Mouse (Mus musculus): ENCODE results near the gene Grk4. TPM values are rescaled to one million over a fixed set of nuclear protein-coding genes. Genes with fewer than 3 reads are reported as not detected.

Grk4 gene
- polyA plus RNA-seq (2012; rRNA removed): 0.41 and 0.48 TPM in 2 replicates

DNA sequence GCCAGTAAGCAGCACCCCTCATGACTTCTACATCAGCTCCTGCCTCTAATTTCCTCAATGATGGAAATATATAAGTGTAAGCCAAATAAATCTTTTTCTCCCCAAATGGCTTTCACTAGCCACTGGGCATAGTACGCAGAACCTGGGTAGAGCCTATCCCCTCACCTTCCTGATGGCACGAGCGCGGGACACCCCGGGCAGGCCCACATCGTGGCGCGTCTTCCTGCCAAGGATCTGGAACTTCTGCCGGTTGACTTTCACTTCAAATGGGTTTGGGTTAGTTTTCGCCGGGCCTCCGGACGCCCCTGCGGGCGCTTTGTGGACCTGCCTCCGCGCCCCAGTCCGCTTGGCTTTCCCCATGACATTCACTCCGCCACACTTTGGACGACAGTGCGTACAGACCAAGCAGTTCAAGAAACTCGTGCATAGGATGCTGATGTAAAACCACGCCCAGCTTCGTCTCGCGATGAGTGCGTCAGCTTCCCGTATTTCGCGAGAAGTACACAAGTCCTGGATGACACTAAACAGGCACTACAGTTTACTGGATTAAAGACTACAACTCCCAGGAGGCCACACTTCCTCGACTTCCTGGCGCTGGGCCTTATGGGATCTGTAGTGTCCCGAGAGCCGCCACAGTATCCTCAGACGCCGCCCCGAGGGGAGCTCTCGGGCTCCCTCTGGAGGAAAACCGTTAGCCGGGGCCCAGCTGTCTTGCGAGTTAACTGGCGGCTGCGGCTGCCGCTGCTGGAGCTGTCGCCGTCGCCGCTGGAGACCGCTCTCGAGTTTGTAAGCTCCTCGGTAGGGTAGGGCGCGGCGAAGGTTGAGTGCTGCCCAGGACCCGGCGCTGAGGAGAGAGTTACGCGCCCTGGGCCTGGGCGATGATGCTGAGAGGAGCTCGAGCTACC is at the start of gene Grk4, which contains the start of gene Nop14:
Grk4 (plus strand) TSS at position 694 of the 905 bp plus-strand sequence.
Nop14 (minus strand) TSS at position 463 of the 905 bp plus-strand sequence.
- peak; percentile 100 for DNase-seq (ENCODE audit: low read depth, low spot score)
- under 1% methylated on average over 60 of the region's 60 CpGs for WGBS

DNA sequence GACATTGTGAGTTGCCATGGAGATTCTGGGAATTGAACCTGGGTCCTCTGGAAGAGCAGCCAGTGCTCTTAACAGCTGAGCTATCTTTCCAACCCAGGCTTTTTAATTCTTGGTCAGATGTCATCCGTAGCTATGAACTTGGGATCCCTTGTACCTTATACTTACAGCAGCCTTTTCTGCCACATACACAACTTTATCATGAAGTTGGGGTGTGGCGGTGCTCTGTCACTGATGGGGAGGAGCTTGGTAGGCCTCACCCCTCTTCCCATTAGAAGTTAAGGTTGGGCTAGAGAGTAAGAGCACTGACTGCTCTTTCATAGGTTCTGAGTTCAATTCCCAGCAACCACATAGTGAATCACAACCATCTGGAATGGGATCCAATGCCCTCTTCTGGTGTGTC is 27.2 kb upstream of the Grk4 start:
- WGBS: 94% methylated on average over 2 of the region's 2 CpGs
- no peak for DNase-seq (ENCODE audit: low read depth, low spot score)

DNA sequence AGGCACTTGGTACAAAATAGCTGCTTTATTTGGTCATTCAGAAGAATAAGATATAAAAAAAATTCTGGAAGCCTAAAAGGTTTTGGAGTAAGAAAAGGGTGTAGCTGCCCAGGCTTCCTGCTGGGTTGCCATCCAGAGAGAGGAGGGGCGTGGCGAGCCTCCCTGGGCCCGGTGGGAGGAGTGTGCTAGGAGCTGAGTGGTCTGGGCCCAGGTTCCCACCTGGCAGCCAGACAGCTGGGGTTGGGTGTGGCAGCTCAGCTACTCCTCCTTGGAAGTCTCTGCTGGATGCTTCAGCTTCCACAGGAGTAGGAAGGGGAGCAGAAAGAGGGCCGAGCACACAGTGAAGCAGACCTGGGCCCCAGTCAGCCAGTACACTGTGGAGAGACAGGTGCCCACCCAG is 26.5 kb upstream of the Grk4 start:
- no peak for DNase-seq (ENCODE audit: low read depth, low spot score)
- WGBS: 42% methylated on average over 4 of the region's 4 CpGs

DNA sequence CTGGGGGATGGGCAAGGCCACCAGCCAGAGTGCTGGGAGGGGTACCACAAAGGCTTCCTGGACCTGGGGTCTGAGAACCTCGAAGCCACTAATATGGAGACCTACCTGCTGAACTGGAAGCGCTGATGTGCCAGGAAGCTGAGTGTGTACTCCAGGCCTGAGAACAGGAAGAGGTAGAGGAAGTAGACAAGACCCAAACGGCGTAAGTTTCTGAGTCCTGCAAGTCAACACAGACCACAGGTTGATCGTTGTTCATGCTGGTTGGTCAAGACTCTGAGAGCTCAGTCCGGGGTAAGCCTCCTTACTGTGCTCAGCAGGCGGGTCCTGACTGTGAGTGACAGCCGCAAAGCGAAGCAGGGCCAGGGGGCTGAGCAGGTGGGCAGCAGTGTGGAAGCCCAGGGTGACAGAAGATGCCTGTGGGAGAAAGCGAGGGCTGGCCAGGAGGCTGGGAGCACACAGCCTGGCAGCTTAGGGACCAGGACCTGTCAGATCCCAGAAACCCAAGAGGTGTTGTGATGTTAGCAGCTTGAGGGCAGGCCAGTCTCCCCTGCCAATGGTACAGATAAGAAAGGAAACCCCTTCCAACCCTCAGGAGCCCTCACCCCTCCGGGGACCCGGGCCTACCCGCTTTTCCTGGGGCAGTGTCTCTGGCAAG is 25.3 kb upstream of the Grk4 start:
- DNase-seq (ENCODE audit: low read depth, low spot score): no peak
- 85% methylated on average over 13 of the region's 13 CpGs for WGBS

DNA sequence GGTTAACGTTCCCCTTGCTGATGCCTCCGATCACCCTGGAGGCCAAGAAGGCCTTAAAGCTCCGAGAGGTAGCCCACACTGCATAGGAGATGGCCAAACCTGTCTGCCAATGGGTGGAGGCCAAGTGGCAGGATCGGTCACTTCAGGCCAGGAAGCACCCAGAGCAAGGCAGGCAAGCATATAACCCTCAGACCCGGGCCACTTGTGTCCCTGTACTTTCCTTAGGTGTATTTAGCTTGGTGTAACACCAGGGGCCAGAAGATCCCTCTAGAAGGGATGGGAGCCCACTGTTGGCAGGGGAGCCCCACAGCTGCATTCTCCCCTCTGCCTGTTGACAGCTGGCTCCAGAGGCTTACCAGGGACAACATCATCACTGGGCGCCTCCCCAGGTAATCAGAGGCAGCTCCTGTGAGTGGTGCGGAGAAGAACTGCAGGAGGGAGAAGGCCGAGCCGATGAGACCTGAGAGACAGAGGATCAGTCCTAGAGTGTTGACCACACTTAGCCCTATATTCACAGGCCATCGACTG is 24.4 kb upstream of the Grk4 start:
- 50% methylated on average over 10 of the region's 10 CpGs for WGBS
- DNase-seq (ENCODE audit: low read depth, low spot score): no peak

DNA sequence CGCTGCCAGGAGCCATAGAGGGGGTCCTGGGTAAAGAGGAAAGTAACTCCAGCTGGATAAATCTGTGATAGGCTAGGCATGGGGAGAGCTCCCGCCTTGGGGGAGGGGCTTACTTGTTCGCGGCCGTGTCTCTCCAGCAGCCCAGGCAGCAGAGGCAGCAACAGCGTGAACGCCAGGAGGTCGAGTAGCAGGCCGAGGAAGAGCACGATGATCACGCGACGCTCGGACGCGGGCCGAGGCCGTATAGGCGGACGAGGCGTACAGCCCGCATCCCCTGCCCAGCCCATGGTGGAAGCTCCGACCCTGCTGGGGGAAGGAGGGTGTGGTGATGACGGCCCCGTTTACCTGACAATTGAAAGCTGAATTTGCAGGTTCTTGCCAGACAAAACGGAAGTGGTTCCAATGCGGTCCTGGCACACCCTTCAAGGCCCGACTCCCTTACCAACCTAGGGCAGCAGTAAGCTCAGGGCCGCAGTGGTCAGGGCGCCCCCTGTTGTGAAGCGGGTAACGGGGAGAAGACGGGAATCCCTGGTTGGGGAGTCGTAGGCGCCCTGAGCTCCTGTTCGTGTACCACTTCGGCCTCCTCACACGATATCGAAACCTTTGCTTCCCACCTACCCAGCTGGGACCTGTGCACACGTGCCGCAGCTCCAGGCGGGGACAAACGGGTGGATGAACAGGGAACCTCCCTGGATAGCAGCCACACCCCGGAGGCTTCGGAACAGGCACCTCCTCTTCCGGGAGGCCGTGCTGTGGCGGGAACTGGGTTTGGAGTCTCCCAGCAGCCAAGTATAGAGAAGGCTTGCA is 23.5 kb upstream of the Grk4 start, which contains the start of gene Mfsd10:
Mfsd10 (minus strand) TSS at position 732 of the 807 bp plus-strand sequence.
- under 1% methylated on average over 48 of the region's 48 CpGs for WGBS
- DNase-seq (ENCODE audit: low read depth, low spot score): peak; percentile 59

DNA sequence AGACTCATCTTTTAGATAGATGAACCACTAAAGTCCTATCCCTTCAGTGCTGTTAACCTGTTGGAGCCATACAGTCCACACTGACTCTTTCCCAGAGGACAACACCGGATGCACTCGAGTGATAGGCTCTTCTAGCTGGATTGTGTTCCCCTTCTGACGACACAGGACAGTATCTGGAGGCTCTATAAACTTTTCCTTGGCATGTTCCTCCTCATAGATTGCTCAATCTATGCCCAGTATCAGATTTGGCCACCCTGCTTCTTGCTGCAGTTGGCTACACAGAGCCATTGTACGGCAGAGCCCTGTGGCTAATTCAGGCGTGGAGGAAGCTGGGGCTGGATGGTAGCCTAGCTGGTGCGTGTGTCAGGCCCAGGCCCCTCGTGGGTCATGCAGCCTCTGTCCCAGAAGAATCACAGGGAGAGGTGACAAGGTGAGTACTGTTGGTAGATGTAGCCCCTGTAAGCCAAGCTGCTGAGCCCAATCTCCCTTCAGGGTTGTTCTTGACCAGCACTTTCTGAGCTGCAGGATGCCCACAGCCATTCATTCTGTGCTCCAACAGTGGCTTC is 22.5 kb upstream of the Grk4 start:
- DNase-seq (ENCODE audit: low read depth, low spot score): no peak
- WGBS: 55% methylated on average over 7 of the region's 7 CpGs

DNA sequence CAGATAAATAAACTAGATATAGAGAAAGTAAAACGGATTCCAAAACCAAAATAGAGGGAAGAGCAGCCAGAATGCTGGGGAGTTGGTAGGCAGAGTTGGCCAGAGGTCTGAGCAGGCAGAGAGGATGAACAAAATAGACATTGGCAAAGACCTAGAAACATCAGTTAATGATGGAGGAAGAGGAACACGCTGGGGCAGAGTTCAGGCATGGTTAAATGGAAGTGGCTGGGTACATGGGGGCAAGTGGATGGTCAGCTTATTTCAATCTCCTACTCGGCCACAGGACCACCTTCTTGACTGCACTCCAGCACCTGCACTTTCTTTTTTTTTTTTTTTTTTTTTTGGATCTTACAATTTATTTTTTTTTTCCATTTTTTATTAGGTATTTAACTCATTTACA is 18.2 kb upstream of the Grk4 start:
- WGBS: 89% methylated on average over 3 of the region's 3 CpGs
- DNase-seq (ENCODE audit: low read depth, low spot score): no peak

DNA sequence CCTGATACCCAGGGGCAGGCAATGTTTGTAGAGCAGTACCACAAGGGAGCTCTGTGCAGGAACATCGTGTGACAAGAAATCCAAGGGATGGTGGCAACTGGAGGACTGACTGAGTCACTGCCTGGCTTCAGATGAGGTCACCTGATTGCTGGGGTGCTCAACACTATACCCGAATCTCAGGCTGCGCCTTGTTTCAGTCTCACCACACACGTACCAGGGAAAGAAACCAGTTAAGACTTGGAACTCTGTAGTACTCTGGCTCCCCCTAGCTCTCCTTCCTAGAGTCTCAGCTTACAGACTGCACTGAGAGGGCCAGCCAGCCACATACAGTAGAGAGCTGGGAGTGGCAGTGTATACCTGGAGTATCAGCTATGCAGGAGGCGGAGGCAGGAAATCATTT is 17.2 kb upstream of the Grk4 start:
- no peak for DNase-seq (ENCODE audit: low read depth, low spot score)
- 52% methylated on average over 5 of the region's 5 CpGs for WGBS

DNA sequence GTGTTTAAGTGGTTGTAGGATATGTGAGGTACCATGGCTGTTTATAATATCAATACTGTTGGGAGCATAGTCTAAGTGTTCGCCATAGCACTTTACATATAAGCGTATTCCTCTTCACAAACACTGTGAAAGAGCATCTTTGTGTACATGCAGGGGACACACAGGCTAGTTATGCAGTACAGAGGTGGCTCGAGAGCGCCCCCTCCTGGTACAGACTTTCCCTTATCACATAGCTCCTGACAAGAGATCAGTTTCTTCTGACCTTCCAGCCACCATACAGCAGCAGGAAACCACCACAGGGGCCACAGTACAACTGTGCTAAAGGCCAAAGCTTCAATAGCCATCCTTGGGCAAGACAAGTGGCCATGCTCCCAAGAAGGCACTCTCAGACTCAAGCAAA is 12.6 kb upstream of the Grk4 start:
- WGBS: 47% methylated on average over 4 of the region's 4 CpGs
- DNase-seq (ENCODE audit: low read depth, low spot score): no peak

DNA sequence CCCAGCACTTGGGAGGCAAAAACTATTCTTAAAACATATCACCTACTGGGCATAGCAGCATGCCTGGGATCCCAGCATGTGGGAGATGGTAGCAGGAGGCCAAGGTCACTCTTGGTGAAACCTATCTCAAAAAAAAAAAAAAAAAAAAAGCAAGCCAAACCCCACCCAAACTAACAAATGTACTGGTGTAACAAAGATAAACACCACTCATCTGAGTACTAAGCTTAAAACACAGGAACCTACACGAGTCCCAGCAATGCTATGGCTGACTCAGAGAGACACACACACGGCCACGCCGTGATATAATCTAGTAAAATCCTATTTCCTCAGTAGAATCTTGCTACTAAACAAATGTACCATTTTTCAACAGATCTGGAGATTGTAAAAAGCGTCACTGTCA is 7.2 kb upstream of the Grk4 start:
- DNase-seq (ENCODE audit: low read depth, low spot score): no peak
- 70% methylated on average over 5 of the region's 5 CpGs for WGBS

DNA sequence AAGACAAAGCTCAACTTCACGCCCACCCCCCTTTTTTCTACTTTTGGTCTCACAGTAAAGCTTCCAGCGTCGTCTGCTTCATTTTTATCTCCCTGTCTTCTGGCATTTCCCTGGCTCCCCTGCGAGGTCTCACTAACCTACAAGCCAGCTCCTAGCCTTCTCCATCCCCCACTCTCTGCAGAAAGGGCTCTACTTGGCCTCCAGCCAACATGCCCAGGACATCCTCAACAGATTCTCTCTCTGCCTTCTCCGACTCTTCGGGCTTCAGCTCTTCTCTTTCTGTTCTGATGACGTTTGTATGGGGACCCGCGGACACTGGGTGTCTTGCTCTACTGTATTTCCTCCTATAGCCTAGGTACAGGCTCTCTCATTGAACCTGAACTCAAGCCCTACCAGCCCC is 5.3 kb upstream of the Grk4 start:
- no peak for DNase-seq (ENCODE audit: low read depth, low spot score)
- WGBS: 77% methylated on average over 9 of the region's 9 CpGs

DNA sequence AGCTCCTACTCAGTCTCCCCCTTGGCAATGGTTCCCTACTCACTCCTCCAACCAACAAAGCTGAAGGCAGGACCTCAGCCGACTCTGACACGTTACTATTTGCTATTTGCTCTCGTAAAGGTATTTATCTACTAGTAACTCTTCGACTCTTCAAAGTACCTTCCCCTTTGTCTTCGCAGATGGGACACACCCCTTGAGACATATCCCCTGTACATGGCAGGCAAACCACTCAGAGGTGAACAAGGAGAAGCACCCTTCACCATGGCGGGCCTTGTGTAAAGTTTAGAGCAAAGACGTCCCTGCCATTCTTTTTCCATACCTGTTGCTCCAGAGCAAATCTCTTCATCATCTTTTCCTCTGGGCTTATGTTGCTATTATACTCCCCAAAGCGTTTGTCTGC is 2.6 kb upstream of the Grk4 start:
- no peak for DNase-seq (ENCODE audit: low read depth, low spot score)
- WGBS: 76% methylated on average over 8 of the region's 8 CpGs

DNA sequence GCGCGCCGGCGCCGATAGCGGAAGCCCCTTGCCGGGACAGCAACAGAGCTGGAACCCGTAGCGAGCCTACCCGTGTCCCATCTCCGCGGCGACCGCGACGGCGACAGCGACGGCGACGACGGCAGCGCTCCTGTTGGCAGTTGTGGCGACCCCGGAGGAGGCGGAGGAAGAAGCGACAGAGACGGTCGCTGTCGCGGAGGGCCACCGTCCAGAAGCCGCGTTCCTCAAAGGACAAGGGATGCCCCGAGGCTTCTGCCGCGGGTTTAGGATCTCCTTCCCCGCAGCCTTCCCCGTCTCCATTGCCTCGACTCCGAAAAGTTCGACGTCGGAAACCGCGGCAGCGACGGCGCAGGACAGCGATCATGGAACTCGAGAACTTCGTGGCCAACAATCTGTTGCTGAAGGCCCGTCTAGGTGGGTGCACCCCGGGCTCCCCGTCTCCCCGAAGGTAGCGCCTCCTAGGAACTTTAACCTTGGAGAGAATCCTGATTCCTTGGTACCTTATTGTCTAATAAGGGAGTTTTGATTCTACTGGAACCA is 482 bp downstream of the Grk4 start:
- under 1% methylated on average over 57 of the region's 57 CpGs for WGBS
- no peak for DNase-seq (ENCODE audit: low read depth, low spot score)

DNA sequence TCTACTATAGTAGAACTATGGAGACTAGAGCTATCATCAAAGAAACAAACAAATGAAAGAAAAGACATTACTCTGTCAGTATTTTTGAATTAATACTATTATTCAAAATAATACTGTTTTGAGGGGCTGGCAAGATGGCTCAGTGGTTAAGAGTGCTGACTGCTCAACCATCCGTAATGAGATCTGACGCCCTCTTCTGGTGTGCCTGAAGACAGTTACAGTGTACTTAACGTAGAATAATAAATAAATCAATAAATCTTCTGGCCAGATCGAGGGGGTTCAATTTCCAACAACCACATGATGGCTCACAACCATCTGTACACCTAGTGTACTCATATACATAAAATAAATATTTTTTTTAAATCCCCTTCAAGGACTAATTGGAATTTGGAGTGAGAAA is 1.7 kb downstream of the Grk4 start:
- no peak for DNase-seq (ENCODE audit: low read depth, low spot score)
- WGBS: 77% methylated on average over 4 of the region's 4 CpGs

DNA sequence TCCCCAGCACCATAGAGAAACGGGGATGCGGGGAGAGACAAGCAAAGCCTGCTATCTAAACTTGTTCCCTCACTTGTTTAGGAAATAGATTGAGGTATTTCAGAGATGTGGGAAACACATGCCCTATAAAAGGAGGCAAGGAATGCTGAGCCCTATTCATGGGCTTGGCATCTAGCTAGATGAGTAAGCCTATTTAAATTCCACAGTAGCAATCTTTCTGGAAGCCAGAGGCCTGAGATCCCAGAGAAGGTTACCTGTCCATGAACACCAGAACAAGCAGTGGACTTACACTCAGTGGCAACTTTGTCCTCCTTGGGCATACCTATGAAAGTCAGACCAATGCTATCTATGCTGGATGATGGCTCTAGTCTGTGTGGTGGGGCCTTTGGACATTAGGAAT is 3.1 kb downstream of the Grk4 start:
- 86% methylated on average over 2 of the region's 2 CpGs for WGBS
- DNase-seq (ENCODE audit: low read depth, low spot score): no peak

DNA sequence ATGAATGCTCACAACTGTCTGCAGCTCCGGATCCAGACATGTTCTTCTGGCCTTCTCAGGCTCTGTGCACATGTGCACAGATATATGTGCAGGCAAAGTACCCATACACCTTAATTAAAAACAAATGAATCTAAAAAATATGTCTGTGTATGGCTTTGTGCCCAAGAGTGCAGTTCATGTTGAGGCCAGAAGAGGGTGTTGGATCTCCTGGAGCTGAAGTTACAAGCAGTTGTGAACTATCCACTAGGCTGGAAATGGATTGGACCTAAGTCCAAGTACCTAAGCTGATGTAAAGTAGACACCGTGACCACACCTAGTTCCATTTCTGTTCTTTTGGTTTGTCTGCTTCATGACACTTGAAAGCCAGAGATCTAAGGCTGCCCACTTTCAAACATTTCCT is 9.3 kb downstream of the Grk4 start:
- WGBS: 87% methylated on average over 2 of the region's 2 CpGs
- no peak for DNase-seq (ENCODE audit: low read depth, low spot score)

DNA sequence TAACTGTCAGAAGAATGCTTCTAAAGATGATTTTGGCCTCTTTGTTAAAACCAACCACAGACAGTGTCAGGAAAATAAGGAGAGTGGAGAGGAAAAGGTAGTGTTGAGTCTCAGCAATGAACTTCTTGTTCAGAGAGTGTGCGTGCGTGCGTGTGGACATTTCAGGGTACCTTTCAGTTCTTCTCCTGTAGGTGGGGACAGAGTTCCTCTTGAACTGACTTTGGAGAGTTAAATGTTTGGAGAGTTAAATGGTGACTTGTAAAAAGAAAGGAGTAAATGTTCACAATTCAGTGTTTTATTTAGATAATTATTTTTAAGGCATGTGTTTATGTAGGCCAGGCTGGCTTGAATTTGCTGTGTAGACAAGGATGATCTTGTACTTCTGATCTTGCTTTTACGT is 10.1 kb downstream of the Grk4 start:
- WGBS: 91% methylated on average over 4 of the region's 4 CpGs
- DNase-seq (ENCODE audit: low read depth, low spot score): no peak

DNA sequence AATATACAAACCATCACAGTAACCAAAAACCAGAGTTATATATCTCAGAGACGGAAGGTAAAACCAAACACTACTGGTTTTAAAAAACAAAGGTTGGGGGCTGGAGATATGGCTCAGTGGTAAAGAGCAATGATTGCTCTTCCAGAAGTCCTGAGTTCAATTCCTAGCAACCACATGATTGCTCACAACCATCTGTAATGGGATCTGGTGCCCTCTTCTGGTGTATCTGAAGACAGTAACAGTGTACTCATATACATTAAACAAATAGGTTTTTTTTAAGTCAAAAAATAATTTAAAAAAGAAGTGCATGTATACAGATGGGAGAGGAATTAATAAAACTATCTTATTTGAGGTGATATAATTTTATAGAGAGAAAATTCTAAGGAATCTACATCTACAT is 29.7 kb downstream of the Grk4 start:
- WGBS: 87% methylated on average over 1 of the region's 1 CpGs
- DNase-seq (ENCODE audit: low read depth, low spot score): no peak

Measured in large intestine, adult 2 months (tissue).